Mouse (Mus musculus): ENCODE measurements around the gene Coro7.

GRCm38 (mm10) chr16:4667190-4667808 is 12.3 kb downstream of the Coro7 start:
- TF ChIP-seq CTCF (IDR thresholded peaks at IDR 0.05; ENCODE audit: low read depth), result peak; percentile 94
- no peak for TF ChIP-seq EP300 (IDR thresholded peaks at IDR 0.05; ENCODE audit: low read depth)
